7 mouse cellular contexts compared by ENCODE assay signal in genomic region chr19:18630221-18631119, GRCm38 (mm10). TPM values are rescaled to one million over a fixed set of nuclear protein-coding genes. Genes with fewer than 3 reads are reported as not detected.
DNase-seq lines count a peak whose midpoint lies in the region; ATAC-seq lines count a peak whose summit lies in the region.

No protein-coding gene starts in this region.

- no peak overlapping the region for H3K27ac ChIP-seq in forebrain, embryonic 13.5 days
- H3K27ac ChIP-seq in liver, embryonic 15.5 days (replicated peaks) = peak overlapping the region; percentile 87
- H3K27ac ChIP-seq in neural tube, embryonic 12.5 days = no peak overlapping the region

- H3K4me3 ChIP-seq in forebrain, embryonic 13.5 days = peak overlapping the region; percentile 80
- peak overlapping the region; percentile 97 for H3K4me3 ChIP-seq in liver, embryonic 15.5 days (replicated peaks)
- H3K4me3 ChIP-seq in neural tube, embryonic 12.5 days = peak overlapping the region; percentile 80

- ATAC-seq in forebrain, embryonic 13.5 days = no peak
- no peak for ATAC-seq in liver, embryonic 15.5 days (ENCODE audit: insufficient read depth)
- no peak for ATAC-seq in neural tube, embryonic 12.5 days (ENCODE audit: low FRiP score, low read depth)

- peak overlapping the region; percentile 72 for H3K9ac ChIP-seq in forebrain, embryonic 13.5 days
- peak overlapping the region; percentile 85 for H3K9ac ChIP-seq in liver, embryonic 15.5 days
- H3K9ac ChIP-seq in neural tube, embryonic 12.5 days = no peak overlapping the region

- H3K4me2 ChIP-seq in forebrain, embryonic 13.5 days = peak overlapping the region; percentile 93
- peak overlapping the region; percentile 93 for H3K4me2 ChIP-seq in liver, embryonic 15.5 days
- peak overlapping the region; percentile 92 for H3K4me2 ChIP-seq in neural tube, embryonic 12.5 days (replicated peaks)

- 8% methylated on average over 17 of the region's 17 CpGs for WGBS in forebrain, embryonic 13.5 days
- WGBS in liver, embryonic 15.5 days (ENCODE audit: insufficient replicate concordance) = 15% methylated on average over 17 of the region's 17 CpGs
- 12% methylated on average over 17 of the region's 17 CpGs for WGBS in neural tube, embryonic 12.5 days

- peaks cover 9% of the 10 kb centered on the region; the same call in 1 of the 2 replicates for H3K4me1 ChIP-seq in forebrain, embryonic 13.5 days
- peaks cover 39% of the 10 kb centered on the region for H3K4me1 ChIP-seq in liver, embryonic 15.5 days (replicated peaks)
- H3K4me1 ChIP-seq in neural tube, embryonic 12.5 days = peaks cover 2% of the 10 kb centered on the region; the same call in 1 of the 2 replicates

- no peaks in the 10 kb centered on the region for H3K9me3 ChIP-seq in forebrain, embryonic 13.5 days (replicated peaks)
- no peaks in the 10 kb centered on the region for H3K9me3 ChIP-seq in liver, embryonic 15.5 days (replicated peaks)
- H3K9me3 ChIP-seq in neural tube, embryonic 12.5 days = no peaks in the 10 kb centered on the region

- DNase-seq in 416B (ENCODE audit: low read depth) (peak; percentile 89), ES-CJ7 (ENCODE audit: low read depth, low spot score) (peak; percentile 68)
- DNase-seq in induced T-regulatory cell, adult 2 months (ENCODE audit: low read depth) = peak; percentile 60
- DNase-seq in layer of hippocampus, adult 8-10 months (ENCODE audit: low spot score in 2 of 2) = no peak

- 0 out of 2 replicates have a peak, but pooled peaks cover 7% of the 10 kb centered on the region for H3K27me3 ChIP-seq in forebrain, embryonic 13.5 days
- no peaks in the 10 kb centered on the region for H3K27me3 ChIP-seq in liver, embryonic 15.5 days
- no peaks in the 10 kb centered on the region for H3K27me3 ChIP-seq in neural tube, embryonic 12.5 days (replicated peaks)

- no peaks in the 10 kb centered on the region for H3K36me3 ChIP-seq in forebrain, embryonic 13.5 days (ENCODE audit: poor library complexity, severe bottlenecking)
- H3K36me3 ChIP-seq in liver, embryonic 15.5 days (replicated peaks) = no peaks in the 10 kb centered on the region
- H3K36me3 ChIP-seq in neural tube, embryonic 12.5 days = no peaks in the 10 kb centered on the region

RNA-seq across cellular contexts. Expression of gene Ostf1, which starts 1.2 kb away (rescaled TPM):
- 26.4 and 29.5 TPM in 2 replicates for polyA plus RNA-seq in forebrain, embryonic 13.5 days (2015; fragmentation: Nextera tagmentation; extraction: Ambion mirVana)
- polyA plus RNA-seq in liver, embryonic 15.5 days (2015; fragmentation: Nextera tagmentation; extraction: Ambion mirVana) = 64.6 and 66.5 TPM in 2 replicates
- polyA plus RNA-seq in neural tube, embryonic 12.5 days (2016; fragmentation: Nextera tagmentation; extraction: Ambion mirVana) = 47.0 and 53.1 TPM in 2 replicates
- total RNA-seq in layer of hippocampus, adult 8-10 months (2022) = 10 to 100 TPM; 23.5 to 35.8 (median 27.8) TPM

RNA-seq across cellular contexts. Expression of gene Nmrk1, which starts 1.3 kb away (rescaled TPM):
- 4.2 and 4.5 TPM in 2 replicates for polyA plus RNA-seq in forebrain, embryonic 13.5 days (2015; fragmentation: Nextera tagmentation; extraction: Ambion mirVana)
- 5.5 and 5.9 TPM in 2 replicates for polyA plus RNA-seq in liver, embryonic 15.5 days (2015; fragmentation: Nextera tagmentation; extraction: Ambion mirVana)
- 9.7 and 13.1 TPM in 2 replicates for polyA plus RNA-seq in neural tube, embryonic 12.5 days (2016; fragmentation: Nextera tagmentation; extraction: Ambion mirVana)
- total RNA-seq in layer of hippocampus, adult 8-10 months (2022) = 10 to 100 TPM in 3 of 4 experiments, 1 to 10 TPM in 1; 8.0 to 11.0 (median 10.7) TPM

RNA-seq across cellular contexts. Expression of gene Carnmt1, which starts 40.1 kb away (rescaled TPM):
- 17.7 and 18.0 TPM in 2 replicates for polyA plus RNA-seq in forebrain, embryonic 13.5 days (2015; fragmentation: Nextera tagmentation; extraction: Ambion mirVana)
- 14.7 and 16.8 TPM in 2 replicates for polyA plus RNA-seq in liver, embryonic 15.5 days (2015; fragmentation: Nextera tagmentation; extraction: Ambion mirVana)
- polyA plus RNA-seq in neural tube, embryonic 12.5 days (2016; fragmentation: Nextera tagmentation; extraction: Ambion mirVana) = 23.8 and 24.0 TPM in 2 replicates
- total RNA-seq in layer of hippocampus, adult 8-10 months (2022) = 10 to 100 TPM in 3 of 4 experiments, 1 to 10 TPM in 1; 9.7 to 14.1 (median 10.7) TPM

Comparison
In these comparisons a context has a peak if more than half of its experiments do, and no peak if none do; other contexts are left out.
1. DNase-seq: peak in 416B (single experiment), ES-CJ7 (single experiment) and induced T-regulatory cell, adult 2 months (single experiment); none in layer of hippocampus, adult 8-10 months (0 of 2).
2. Peak in every context shown above with its lines, with median percentiles within 50 percentile points of each other: H3K4me2 ChIP-seq and H3K4me3 ChIP-seq.